Mouse (Mus musculus): ENCODE results near the gene Lsm2.
A peak's percentile ranks its signal among the peaks of the same experiment; 100 is the strongest.
"Not testable (repeated sequence)": the region's sequence is repeated elsewhere in the genome, so short reads cannot be mapped to it uniquely, and the experiment has no call there.

Gene Lsm2

GRCm38 (mm10) chr17:34981690-34982180, at the start of gene Lsm2:
TSS of gene Lsm2 (plus strand) at chr17:34981862.
- peak; percentile 89 for DNase-seq (ENCODE audit: low spot score)

- no peak for DNase-seq (ENCODE audit: low spot score)
Observed at GRCm38 (mm10) chr17:34932287-34932686, 49.4 kb upstream of the Lsm2 start.

GRCm38 (mm10) chr17:34934031-34934430, 47.6 kb upstream of the Lsm2 start:
- DNase-seq (ENCODE audit: low spot score): no peak

DNA sequence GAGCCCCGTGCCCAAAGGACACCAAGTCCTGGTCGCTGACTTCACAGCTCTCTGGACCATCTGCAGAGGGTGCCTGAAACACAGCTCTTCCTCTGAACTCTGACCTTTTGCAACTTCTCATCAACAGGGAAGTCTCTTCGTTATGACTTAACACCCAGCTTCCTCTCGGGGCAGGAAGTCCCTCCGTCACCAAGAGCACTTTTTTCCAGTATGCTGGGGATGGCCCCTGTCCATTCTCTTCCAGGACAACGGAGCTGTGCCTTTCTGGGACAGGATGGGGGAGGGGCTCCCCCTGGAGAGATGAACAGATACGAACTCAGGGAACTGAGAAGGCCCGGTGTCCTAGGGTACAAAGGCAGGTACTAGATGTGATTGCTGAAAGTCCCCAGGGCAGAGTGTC, 46.8 kb upstream of the Lsm2 start:
- no peak for DNase-seq (ENCODE audit: low spot score)

DNA sequence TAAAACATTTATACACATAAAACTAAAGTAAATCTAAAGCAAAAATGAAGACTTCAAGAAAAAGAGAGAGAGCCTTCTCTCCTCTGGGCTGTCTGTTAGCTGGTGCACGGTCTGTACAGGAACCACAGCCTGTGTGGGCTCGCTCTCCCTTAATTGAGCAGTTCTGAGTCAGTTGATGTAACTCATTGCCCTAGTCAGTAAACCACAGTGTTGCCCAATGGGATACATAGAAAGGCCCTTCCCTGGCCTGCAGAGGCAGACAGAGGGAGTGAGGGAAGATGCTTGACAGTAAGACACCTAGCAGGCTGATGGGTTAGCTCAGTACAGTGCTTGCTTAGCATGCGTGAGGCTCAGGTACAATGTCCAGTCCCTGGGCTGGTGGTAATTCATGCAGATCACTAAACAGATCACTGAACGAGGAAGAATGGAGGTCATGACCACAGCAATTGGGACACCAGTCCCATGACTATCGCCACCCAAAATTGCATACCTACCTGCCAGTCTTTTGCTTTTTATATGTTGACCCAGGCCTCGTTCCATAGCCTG, 43.6 kb upstream of the Lsm2 start:
- no peak for DNase-seq (ENCODE audit: low spot score)

DNA sequence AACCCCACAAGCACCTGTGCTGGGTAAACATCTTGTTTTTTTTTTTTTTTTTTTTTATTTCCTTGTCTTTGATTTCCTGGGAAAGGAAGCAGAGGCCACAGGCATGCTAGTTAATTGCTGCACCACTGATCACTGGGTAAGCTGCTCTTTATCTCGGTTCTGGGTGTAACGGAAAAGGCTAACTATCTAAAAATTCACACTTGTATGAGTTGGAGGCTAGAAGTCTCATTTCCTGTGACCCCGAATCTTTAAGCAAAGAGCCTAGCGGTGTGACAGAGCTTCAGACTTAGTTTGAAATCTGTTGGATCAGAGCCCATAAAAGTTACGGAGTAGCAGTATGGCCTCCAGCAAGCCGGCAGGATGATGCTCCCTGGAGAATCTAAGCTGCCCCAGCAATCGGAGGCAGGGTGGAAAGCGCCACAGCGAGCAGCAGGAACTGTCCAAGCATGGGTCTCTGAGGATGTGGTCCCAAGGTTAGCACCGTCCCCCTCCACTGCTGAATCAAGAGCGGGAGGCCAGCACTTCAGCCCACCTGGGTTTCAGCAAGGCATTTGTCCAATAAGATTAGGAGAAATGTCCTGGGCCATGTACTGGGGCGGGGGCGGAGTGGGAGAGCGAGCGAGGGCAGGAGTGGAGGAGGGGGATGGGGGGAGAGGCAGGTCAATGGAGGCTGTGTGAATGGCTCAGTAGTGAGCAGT, 40.2 kb upstream of the Lsm2 start:
- peak; percentile 16 for DNase-seq (ENCODE audit: low spot score)

- no peak for DNase-seq (ENCODE audit: low spot score)
Observed at GRCm38 (mm10) chr17:34943128-34943815, 38.4 kb upstream of the Lsm2 start.

- no peak for DNase-seq (ENCODE audit: low spot score)
Observed at GRCm38 (mm10) chr17:34944362-34944761, 37.3 kb upstream of the Lsm2 start.

GRCm38 (mm10) chr17:34946486-34947140, 35.0 kb upstream of the Lsm2 start:
- no peak for DNase-seq (ENCODE audit: low spot score)

GRCm38 (mm10) chr17:34947606-34948005, 34.1 kb upstream of the Lsm2 start:
- no peak for DNase-seq (ENCODE audit: low spot score)

- DNase-seq (ENCODE audit: low spot score): not testable (repeated sequence)
Observed at GRCm38 (mm10) chr17:34948721-34949552, 32.7 kb upstream of the Lsm2 start.

DNA sequence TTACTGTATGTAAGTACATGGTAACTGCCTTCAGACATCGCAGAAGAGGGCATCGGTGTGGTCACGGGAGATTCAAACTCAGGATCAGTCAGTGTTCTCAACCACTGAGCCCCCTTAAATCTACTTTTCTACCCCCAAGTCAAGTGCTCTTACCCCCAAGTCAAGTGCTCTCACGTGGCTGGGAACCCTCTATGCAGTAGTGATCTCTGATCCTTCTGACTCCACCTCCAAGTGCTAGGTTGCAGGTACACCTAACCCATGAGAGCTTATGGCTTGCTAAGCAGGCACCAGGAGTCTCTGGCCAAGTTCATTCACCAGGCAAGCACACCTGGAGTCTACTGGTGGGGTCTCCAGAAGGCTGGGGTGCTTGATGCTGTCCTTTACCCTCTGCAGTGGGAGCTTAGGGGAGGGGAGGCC, 32.1 kb upstream of the Lsm2 start:
- no peak for DNase-seq (ENCODE audit: low spot score)

- peak; percentile 7 for DNase-seq (ENCODE audit: low spot score)
Observed at GRCm38 (mm10) chr17:34950514-34951455, 30.9 kb upstream of the Lsm2 start.

GRCm38 (mm10) chr17:34951636-34952377, 29.9 kb upstream of the Lsm2 start:
- peak; percentile 32 for DNase-seq (ENCODE audit: low spot score)

DNA sequence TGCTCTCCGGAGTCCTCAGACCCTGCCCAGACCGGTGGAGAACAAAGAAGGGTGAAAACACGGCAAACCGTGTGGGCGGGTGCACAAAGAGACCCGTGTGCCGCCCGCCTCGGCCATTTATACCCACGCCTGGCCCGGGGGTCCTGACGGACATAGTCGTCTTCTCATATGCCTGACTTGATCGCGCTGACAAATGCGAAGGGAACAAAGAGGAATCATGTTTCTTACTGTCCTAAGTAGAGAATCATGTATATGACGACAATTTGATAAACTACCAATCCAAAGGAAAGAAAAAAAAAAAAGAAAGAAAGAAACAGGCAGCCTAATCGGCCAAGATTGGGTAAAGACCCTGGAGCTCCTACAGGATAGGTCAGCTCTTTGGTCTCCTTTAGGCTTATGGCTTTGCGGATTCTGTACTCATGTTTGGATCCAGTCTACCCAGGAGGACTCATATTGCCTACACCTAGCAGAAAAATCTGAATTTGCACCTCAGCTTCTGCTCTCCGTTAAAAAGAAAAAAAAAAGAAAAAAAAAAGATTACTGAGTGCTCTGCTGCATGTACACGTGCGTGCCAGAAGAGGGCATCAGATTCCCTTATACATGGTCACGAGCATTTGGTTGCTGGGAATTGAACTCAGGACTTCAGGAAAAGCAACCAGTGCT, 29.2 kb upstream of the Lsm2 start:
- peak; percentile 79 for DNase-seq (ENCODE audit: low spot score)

DNA sequence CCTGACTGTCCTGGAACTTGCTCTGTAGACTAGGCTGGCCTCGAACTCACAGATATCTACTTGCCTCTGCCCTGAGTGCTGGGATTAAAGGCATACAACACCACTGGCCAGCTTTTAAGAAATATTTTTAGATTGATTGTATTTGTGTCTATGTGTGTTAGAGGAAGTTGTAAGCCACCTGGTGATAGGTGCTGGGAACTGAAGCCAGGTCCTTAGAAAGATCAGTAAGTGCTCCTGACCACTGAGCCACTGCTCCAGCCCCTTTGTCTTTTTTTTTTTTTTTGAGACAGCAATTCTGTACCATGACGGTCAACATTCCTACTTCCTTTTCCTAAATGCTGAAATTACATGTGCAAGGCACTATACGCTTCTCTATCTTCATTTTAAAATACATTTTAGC, 28.4 kb upstream of the Lsm2 start:
- DNase-seq (ENCODE audit: low spot score): no peak

- DNase-seq (ENCODE audit: low spot score): no peak
Observed at GRCm38 (mm10) chr17:34953904-34954303, 27.8 kb upstream of the Lsm2 start.

DNA sequence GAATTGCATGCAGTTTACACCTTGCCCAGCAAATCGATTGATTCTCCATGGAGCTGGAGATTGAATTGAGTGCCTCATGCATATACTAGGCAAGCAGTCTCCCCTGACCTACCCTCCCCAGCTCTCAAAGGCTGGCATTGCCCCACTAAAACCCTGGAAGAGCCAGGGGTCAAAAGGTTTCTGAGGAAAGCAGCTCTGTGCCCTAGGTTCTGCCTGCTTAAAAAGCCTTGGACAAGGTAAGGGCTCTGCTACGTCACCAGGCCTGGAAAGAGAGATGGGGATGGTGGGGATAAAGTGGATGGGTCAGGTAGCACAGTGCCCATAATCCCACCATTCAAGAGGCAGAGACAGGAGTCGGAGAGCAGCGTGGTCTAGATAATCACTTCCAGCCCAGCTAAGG, 26.8 kb upstream of the Lsm2 start:
- DNase-seq (ENCODE audit: low spot score): no peak

- peak; percentile 16 for DNase-seq (ENCODE audit: low spot score)
Observed at GRCm38 (mm10) chr17:34955884-34956283, 25.8 kb upstream of the Lsm2 start.
